Mouse (Mus musculus): ENCODE results near the gene Lcorl.

DNA sequence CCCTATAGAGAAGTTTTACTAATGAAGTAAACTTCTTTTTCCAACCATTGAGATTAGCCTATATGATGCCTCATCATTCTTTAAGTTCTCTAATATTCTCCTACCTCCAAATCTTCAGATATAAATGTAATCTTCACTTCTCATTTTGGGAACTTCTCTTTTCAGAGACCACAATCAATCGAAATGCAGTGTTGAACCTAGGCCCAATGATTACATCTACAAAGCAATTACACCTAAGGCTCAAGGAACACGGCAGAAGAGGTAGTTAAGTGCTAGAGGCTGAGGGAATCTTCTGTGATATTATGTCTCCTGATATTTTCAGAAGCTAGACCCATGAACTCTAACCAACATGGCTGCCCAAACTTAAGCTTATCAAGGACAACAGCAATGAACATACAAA lies 22.3 kb downstream of the Lcorl start:
- TF ChIP-seq POLR2A (IDR thresholded peaks at IDR 0.05; ENCODE audit: low read depth, low read length) = no peak
- TF ChIP-seq CTCF (conservative IDR thresholded peaks at IDR 0.05; ENCODE audit: insufficient read depth, insufficient read length, low read depth, low read length) = no peak

Data from kidney, adult 2 months (tissue).